Mouse (Mus musculus) embryonic facial prominence, embryonic 14.5 days (tissue): ENCODE measurements around the gene Adgrl3. TPM values are rescaled to one million over a fixed set of nuclear protein-coding genes. Genes with fewer than 3 reads are reported as not detected.

Experiments used
- ATAC-seq: fragments of 200-750 bp; cut with Nextera tagmentation; 2 replicates; pipeline ENCODE4 v1.8.0; 2017; ENCODE audit warnings: low read depth, moderate number of reproducible peaks, moderate TSS enrichment
- DNase-seq: peaks from one replicate; pipeline ENCODE4 v3.0.0-alpha.2; 2015; ENCODE audit warnings: low spot score
- H3K27ac ChIP-seq: fragments of 300-500 bp; sonication (generic); replicated peaks from 2 replicates; pipeline ENCODE4 v1.5.1; 2014; ENCODE audit warnings: low read depth, mild to moderate bottlenecking, low read length, moderate library complexity
- H3K27me3 ChIP-seq: fragments of 300-500 bp; sonication (generic); replicated peaks from 2 replicates; pipeline ENCODE4 v1.6.1; 2014; ENCODE audit warnings: low read length; ENCODE audit not compliant: control insufficient read depth, insufficient read depth
- H3K36me3 ChIP-seq: fragments of 300-500 bp; sonication (generic); 2 replicates; pipeline ENCODE4 v1.6.1; 2014; ENCODE audit warnings: low read length, mixed read lengths; ENCODE audit not compliant: control insufficient read depth, insufficient read depth
- H3K4me1 ChIP-seq: fragments of 300-500 bp; sonication (generic); 2 replicates; pipeline ENCODE4 v1.6.1; 2014; ENCODE audit warnings: antibody characterized with exemption, low read length; ENCODE audit not compliant: control insufficient read depth, insufficient read depth
- H3K4me2 ChIP-seq: fragments of 300-500 bp; sonication (generic); 2 replicates; pipeline ENCODE4 v1.6.1; 2014; ENCODE audit warnings: low read depth, mild to moderate bottlenecking, low read length, moderate library complexity, mixed read lengths
- H3K4me3 ChIP-seq: fragments of 300-500 bp; sonication (generic); 2 replicates; pipeline ENCODE4 v1.5.1; 2014; ENCODE audit warnings: low read depth, mild to moderate bottlenecking, low read length
- H3K9ac ChIP-seq: fragments of 300-500 bp; sonication (generic); 2 replicates; pipeline ENCODE4 v1.6.1; 2014; ENCODE audit warnings: low read depth, mild to moderate bottlenecking, low read length, moderate library complexity, mixed read lengths
- H3K9me3 ChIP-seq: fragments of 300-500 bp; sonication (generic); 2 replicates; pipeline ENCODE4 v1.6.1; 2016; ENCODE audit warnings: low read length; ENCODE audit not compliant: control insufficient read depth
- WGBS: fragments of 180-500 bp; shearing (Covaris S2); extraction: QIAGEN DNeasy Blood & Tissue Kit; methylation state at CpG from one replicate; pipeline ENCODE4 v1.1.7; 2014; 5-methylcytosine and 5-hydroxymethylcytosine counted together
- polyA plus RNA-seq: library from polyadenylated mRNA; unstranded; fragments of >200 nt; fragmentation: Nextera tagmentation; extraction: Ambion mirVana; gene quantifications from 2 replicates; pipeline ENCODE4 v1.2.1, GENCODE M21; 2014

Gene Adgrl3
- polyA plus RNA-seq, 1 experiment from 2014 or later = 26.0 TPM

GRCm38 (mm10) chr5:81483890-81484289 lies 464.0 kb downstream of the Adgrl3 start:
- Histone ChIP-seq H3K27me3 (no peaks in the 10 kb centered on the region), H3K9me3 (no peaks in the 10 kb centered on the region), H3K36me3 (no peaks in the 10 kb centered on the region), H3K27ac (no peak overlapping the region), H3K4me1 (no peaks in the 10 kb centered on the region), H3K4me2 (no peak overlapping the region), H3K4me3 (no peak overlapping the region), H3K9ac (no peak overlapping the region)
- ATAC-seq (no peak), DNase-seq (no peak)
- WGBS = 55% methylated on average over 3 of the region's 3 CpGs

- Histone ChIP-seq H3K4me2 (no peak overlapping the region), H3K36me3 (no peaks in the 10 kb centered on the region)
- 83% methylated on average over 3 of the region's 3 CpGs for WGBS
These were observed 481.1 kb downstream of the Adgrl3 start for GRCm38 (mm10) chr5:81501076-81501475.

GRCm38 (mm10) chr5:81518720-81519496 lies 499.0 kb downstream of the Adgrl3 start:
- Histone ChIP-seq H3K36me3 (no peaks in the 10 kb centered on the region), H3K4me1 (peaks cover 15% of the 10 kb centered on the region), H3K9me3 (no peaks in the 10 kb centered on the region), H3K27me3 (no peaks in the 10 kb centered on the region), H3K27ac (peak overlapping the region; percentile 48; the same call in 1 of the 2 replicates), H3K4me3 (no peak overlapping the region), H3K9ac (no peak overlapping the region), H3K4me2 (peak overlapping the region; percentile 24; the same call in 1 of the 2 replicates)
- DNase-seq (no peak), ATAC-seq (peak; percentile 31)
- 41% methylated on average over 5 of the region's 5 CpGs for WGBS

More at GRCm38 (mm10) chr5:81501076-81501475, 481.1 kb downstream of the Adgrl3 start:
- H3K27me3 ChIP-seq = no peaks in the 10 kb centered on the region
- no peaks in the 10 kb centered on the region for H3K4me1 ChIP-seq
- H3K4me3 ChIP-seq = no peak overlapping the region
- no peak overlapping the region for H3K27ac ChIP-seq
- DNase-seq = no peak
- no peaks in the 10 kb centered on the region for H3K9me3 ChIP-seq
- no peak for ATAC-seq
- no peak overlapping the region for H3K9ac ChIP-seq

- H3K4me3 ChIP-seq = no peak overlapping the region
- no peaks in the 10 kb centered on the region for H3K27me3 ChIP-seq
- H3K9me3 ChIP-seq = no peaks in the 10 kb centered on the region
- H3K4me1 ChIP-seq = peaks cover 15% of the 10 kb centered on the region
- DNase-seq (peak; percentile 88), ATAC-seq (peak; percentile 88; the same call in 1 of the 2 replicates)
- peak overlapping the region; percentile 24 for H3K4me2 ChIP-seq
- H3K36me3 ChIP-seq = no peaks in the 10 kb centered on the region
- 0 out of 2 replicates have a peak overlapping the region, but pooled peaks have one; percentile 14 for H3K9ac ChIP-seq
- H3K27ac ChIP-seq = peak overlapping the region; percentile 48; the same call in 1 of the 2 replicates
- 21% methylated on average over 11 of the region's 11 CpGs for WGBS
These were observed 499.8 kb downstream of the Adgrl3 start for GRCm38 (mm10) chr5:81519497-81520382.

- Histone ChIP-seq H3K4me3 (no peak overlapping the region), H3K4me2 (no peak overlapping the region), H3K9me3 (no peaks in the 10 kb centered on the region), H3K27ac (no peak overlapping the region), H3K36me3 (no peaks in the 10 kb centered on the region), H3K4me1 (peaks cover 15% of the 10 kb centered on the region), H3K9ac (no peak overlapping the region), H3K27me3 (no peaks in the 10 kb centered on the region)
- WGBS = 93% methylated on average over 4 of the region's 4 CpGs
- DNase-seq (no peak), ATAC-seq (no peak)
These were observed 502.8 kb downstream of the Adgrl3 start for GRCm38 (mm10) chr5:81522760-81523159.

DNA sequence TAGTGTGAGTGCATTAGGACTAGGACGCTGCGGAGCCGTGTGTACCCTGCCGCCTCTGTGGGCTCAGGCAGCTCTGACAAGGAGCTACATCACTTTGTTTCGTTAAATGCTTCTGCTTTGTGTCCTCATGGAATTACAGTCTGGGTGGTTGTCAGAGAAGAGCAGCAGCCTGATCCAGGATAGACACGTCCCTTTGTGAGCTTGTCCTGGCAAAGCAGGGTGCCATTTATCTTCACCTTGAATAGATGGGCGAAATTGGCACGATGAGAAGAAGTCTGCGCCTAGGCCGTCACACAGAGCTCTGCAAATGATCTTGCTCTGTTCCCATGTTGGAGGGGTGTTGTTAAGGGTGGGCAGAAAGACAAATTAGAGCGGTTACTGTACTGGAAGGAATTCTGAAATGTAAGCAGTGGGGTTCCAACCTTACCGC lies 504.6 kb downstream of the Adgrl3 start:
- H3K27me3 ChIP-seq = no peaks in the 10 kb centered on the region

GRCm38 (mm10) chr5:81525326-81525725 lies 505.4 kb downstream of the Adgrl3 start:
- Histone ChIP-seq H3K27ac (no peak overlapping the region), H3K9ac (no peak overlapping the region), H3K27me3 (no peaks in the 10 kb centered on the region), H3K4me3 (no peak overlapping the region), H3K9me3 (no peaks in the 10 kb centered on the region), H3K4me2 (no peak overlapping the region), H3K4me1 (no peaks in the 10 kb centered on the region), H3K36me3 (no peaks in the 10 kb centered on the region)
- DNase-seq (no peak), ATAC-seq (no peak)
- 96% methylated on average over 2 of the region's 2 CpGs for WGBS

More for the DNA sequence above, 504.6 kb downstream of the Adgrl3 start:
- Histone ChIP-seq H3K27ac (no peak overlapping the region), H3K9me3 (no peaks in the 10 kb centered on the region), H3K4me1 (peaks cover 7% of the 10 kb centered on the region), H3K36me3 (no peaks in the 10 kb centered on the region), H3K4me3 (no peak overlapping the region), H3K9ac (no peak overlapping the region), H3K4me2 (no peak overlapping the region)
- WGBS = 89% methylated on average over 12 of the region's 12 CpGs
- DNase-seq (no peak), ATAC-seq (no peak)

DNA sequence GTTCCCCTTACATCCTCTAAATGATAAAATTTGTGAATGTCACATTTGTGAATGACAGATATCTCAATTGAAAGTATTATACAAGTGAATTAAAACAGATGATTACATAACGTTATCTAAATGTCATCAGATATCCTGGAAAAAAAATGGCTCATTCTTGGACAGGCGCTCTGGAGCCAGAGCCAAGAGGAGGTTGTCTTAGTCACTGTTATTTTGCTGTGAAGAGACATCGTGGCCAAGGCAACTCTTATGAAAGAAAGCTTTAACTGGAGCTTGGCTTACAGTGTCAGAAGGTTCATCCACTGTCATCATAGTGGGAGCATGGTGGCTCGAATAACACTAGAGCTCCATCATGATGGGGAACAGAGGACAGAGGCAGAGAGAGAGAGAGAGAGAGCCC lies 511.7 kb downstream of the Adgrl3 start:
- no peaks in the 10 kb centered on the region for H3K27me3 ChIP-seq
- H3K9me3 ChIP-seq = no peaks in the 10 kb centered on the region
- H3K4me3 ChIP-seq = no peak overlapping the region
- no peaks in the 10 kb centered on the region for H3K4me1 ChIP-seq
- ATAC-seq = no peak
- H3K9ac ChIP-seq = no peak overlapping the region
- no peak overlapping the region for H3K27ac ChIP-seq
- WGBS = 86% methylated on average over 4 of the region's 4 CpGs
- no peak overlapping the region for H3K4me2 ChIP-seq
- no peaks in the 10 kb centered on the region for H3K36me3 ChIP-seq
- no peak for DNase-seq
